In the genomic region with DNA sequence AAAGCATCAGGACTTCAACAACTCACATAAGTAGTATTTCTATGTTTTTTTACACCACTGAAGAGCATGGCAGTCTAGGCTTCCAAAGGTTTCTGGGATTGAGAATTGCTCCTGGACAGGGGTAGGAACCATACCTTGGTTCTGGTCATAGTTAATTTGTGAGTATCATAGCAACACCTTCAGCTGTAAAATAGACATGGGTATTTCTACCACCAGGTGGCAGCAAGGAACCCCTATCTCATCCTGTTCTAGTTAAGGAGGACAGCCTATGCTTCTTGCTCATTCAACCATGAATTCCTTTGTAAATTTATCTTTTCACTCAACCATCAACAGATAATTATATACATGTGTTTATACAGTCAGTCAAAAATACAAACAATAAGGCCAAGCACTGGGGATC, we compare ENCODE assay signal across 20 mouse cellular contexts. TPM values are rescaled to one million over a fixed set of nuclear protein-coding genes. Genes with fewer than 3 reads are reported as not detected.
A peak's percentile ranks its signal among the peaks of the same experiment; 100 is the strongest.
DNase-seq lines count a peak whose midpoint lies in the region; ATAC-seq and TF ChIP-seq lines count a peak whose summit lies in the region.
"Had no signal": no experiment of that assay in that cellular context is flagged by ENCODE, and none has a peak within 500 bp of the region (broad histone marks: within the 10 kb centered on the region; RNA-seq: fewer than 3 reads in every experiment).

No protein-coding gene starts in this region.

- H3K9ac ChIP-seq in liver, adult 2 months (ENCODE audit: low read depth, low read length): no peak overlapping the region
- no peak overlapping the region for H3K9ac ChIP-seq in liver, embryonic 12.5 days
- H3K9ac ChIP-seq in midbrain, embryonic 15.5 days: no peak overlapping the region
- H3K9ac ChIP-seq: forebrain, embryonic 13.5 days had no signal

- TF ChIP-seq CTCF in liver, adult 2 months (IDR thresholded peaks at IDR 0.05; ENCODE audit: low read depth, low read length): no peak

- TF ChIP-seq POLR2A in liver, adult 2 months (IDR thresholded peaks at IDR 0.05; ENCODE audit: extremely low read depth, insufficient read depth, low read length): no peak

- H3K4me2 ChIP-seq in liver, embryonic 12.5 days: no peak overlapping the region
- H3K4me2 ChIP-seq in midbrain, embryonic 15.5 days: no peak overlapping the region
- H3K4me2 ChIP-seq: forebrain, embryonic 13.5 days; liver, embryonic 11.5 days had no signal

- DNase-seq in embryo, embryonic 10.5 days (ENCODE audit: low spot score): peak; percentile 2
- DNase-seq in embryo, embryonic 11 days: no peak
- DNase-seq in liver, adult 2 months (ENCODE audit: extremely low read depth, low read depth, low spot score): peak; percentile 20
- peak; percentile 38 for DNase-seq in NIH3T3 (ENCODE audit: low read depth)
- DNase-seq in left cerebral cortex, postnatal 36 days (ENCODE audit: low spot score in 2 of 2): no peak
- DNase-seq: cerebellum, postnatal 14 days; heart, postnatal 14 days had no signal

- no peak overlapping the region for H3K27ac ChIP-seq in liver, adult 2 months (replicated peaks; ENCODE audit: insufficient read depth, low read depth, low read length)
- no peak overlapping the region for H3K27ac ChIP-seq in liver, embryonic 12.5 days
- H3K27ac ChIP-seq in midbrain, embryonic 15.5 days: no peak overlapping the region
- H3K27ac ChIP-seq: forebrain, embryonic 13.5 days had no signal

- no peak overlapping the region for H3K4me3 ChIP-seq in liver, adult 2 months (ENCODE audit: insufficient read depth, low read depth, low read length)
- no peak overlapping the region for H3K4me3 ChIP-seq in liver, embryonic 12.5 days
- no peak overlapping the region for H3K4me3 ChIP-seq in midbrain, embryonic 15.5 days
- H3K4me3 ChIP-seq: forebrain, embryonic 13.5 days; myocyte had no signal

- no peaks in the 10 kb centered on the region for H3K4me1 ChIP-seq in liver, adult 2 months (ENCODE audit: control insufficient read depth, insufficient read depth, low read length)
- no peaks in the 10 kb centered on the region for H3K4me1 ChIP-seq in liver, embryonic 12.5 days
- no peaks in the 10 kb centered on the region for H3K4me1 ChIP-seq in midbrain, embryonic 15.5 days
- H3K4me1 ChIP-seq: forebrain, embryonic 13.5 days had no signal

- H3K27me3 ChIP-seq in liver, adult 2 months (ENCODE audit: control insufficient read depth, insufficient read depth, low read length): no peaks in the 10 kb centered on the region
- H3K27me3 ChIP-seq in liver, embryonic 12.5 days (replicated peaks): no peaks in the 10 kb centered on the region
- no peaks in the 10 kb centered on the region for H3K27me3 ChIP-seq in midbrain, embryonic 15.5 days (replicated peaks)
- H3K27me3 ChIP-seq: forebrain, embryonic 13.5 days had no signal

- no peaks in the 10 kb centered on the region for H3K36me3 ChIP-seq in liver, adult 2 months (ENCODE audit: control insufficient read depth, insufficient read depth, low read length)
- H3K36me3 ChIP-seq in liver, embryonic 12.5 days: no peaks in the 10 kb centered on the region
- H3K36me3 ChIP-seq in midbrain, embryonic 15.5 days (replicated peaks): no peaks in the 10 kb centered on the region

- H3K79me2 ChIP-seq in liver, adult 2 months (ENCODE audit: control insufficient read depth, insufficient read depth, low read length): no peaks in the 10 kb centered on the region

- intact Hi-C loops in left cerebral cortex, postnatal 36 days (cut with DNase I): no loop called here

- H3K9me3 ChIP-seq in liver, embryonic 12.5 days (replicated peaks): peaks cover 15% of the 10 kb centered on the region
- peaks cover 40% of the 10 kb centered on the region for H3K9me3 ChIP-seq in midbrain, embryonic 15.5 days

- ATAC-seq in liver, embryonic 12.5 days: no peak
- peak; percentile 76 for ATAC-seq in megakaryocyte progenitor cell, adult 5-6 weeks (replicated peaks; ENCODE audit: poor library complexity)
- ATAC-seq in midbrain, embryonic 15.5 days (replicated peaks): no peak
- ATAC-seq: forebrain, embryonic 13.5 days had no signal

RNA-seq across cellular contexts. Expression of a gene that starts 5.1 kb away (rescaled TPM):
- total RNA-seq in liver, adult 2 months (2014; rRNA removed): not detected in 2 replicates
- not detected in 2 replicates for polyA plus RNA-seq in liver, adult 2 months (2012; rRNA removed)
- not detected in 2 replicates for polyA plus RNA-seq in liver, embryonic 12.5 days (2016; fragmentation: Nextera tagmentation; extraction: Ambion mirVana)
- total RNA-seq in megakaryocyte progenitor cell, adult 5-6 weeks (2015): not detected in 2 replicates
- not detected in 2 replicates for total RNA-seq in megakaryocyte progenitor cell, adult 5-6 weeks (2017)
- polyA plus RNA-seq in midbrain, embryonic 15.5 days (2015; fragmentation: Nextera tagmentation; extraction: Ambion mirVana): not detected in 2 replicates
- not detected for total RNA-seq in left cerebral cortex, postnatal 36 days (2021)
- total RNA-seq: heart, postnatal 14 days; left cerebral cortex, adult 18-20 months had no signal
- polyA plus RNA-seq: C2C12; embryonic facial prominence, embryonic 14.5 days; forebrain, embryonic 13.5 days; gonadal fat pad, adult 2 months; intestine, embryonic 14.5 days; liver, embryonic 11.5 days; myocyte; small intestine, adult 2 months had no signal

RNA-seq across cellular contexts. Expression of a gene that starts 40.2 kb away (rescaled TPM):
- not detected in 2 replicates for total RNA-seq in liver, adult 2 months (2014; rRNA removed)
- not detected in 2 replicates for polyA plus RNA-seq in liver, adult 2 months (2012; rRNA removed)
- not detected in 2 replicates for polyA plus RNA-seq in liver, embryonic 12.5 days (2016; fragmentation: Nextera tagmentation; extraction: Ambion mirVana)
- not detected in 2 replicates for total RNA-seq in megakaryocyte progenitor cell, adult 5-6 weeks (2015)
- not detected in 2 replicates for total RNA-seq in megakaryocyte progenitor cell, adult 5-6 weeks (2017)
- not detected in 2 replicates for polyA plus RNA-seq in midbrain, embryonic 15.5 days (2015; fragmentation: Nextera tagmentation; extraction: Ambion mirVana)
- total RNA-seq in left cerebral cortex, postnatal 36 days (2021): not detected
- total RNA-seq: heart, postnatal 14 days; left cerebral cortex, adult 18-20 months had no signal
- polyA plus RNA-seq: C2C12; embryonic facial prominence, embryonic 14.5 days; forebrain, embryonic 13.5 days; gonadal fat pad, adult 2 months; intestine, embryonic 14.5 days; liver, embryonic 11.5 days; myocyte; small intestine, adult 2 months; testis, adult 2 months had no signal

RNA-seq across cellular contexts. Expression of a gene that starts 53.7 kb away (rescaled TPM):
- total RNA-seq in liver, adult 2 months (2014; rRNA removed): not detected in 2 replicates
- not detected in 2 replicates for polyA plus RNA-seq in liver, adult 2 months (2012; rRNA removed)
- polyA plus RNA-seq in liver, embryonic 12.5 days (2016; fragmentation: Nextera tagmentation; extraction: Ambion mirVana): not detected in 2 replicates
- not detected in 2 replicates for total RNA-seq in megakaryocyte progenitor cell, adult 5-6 weeks (2015)
- total RNA-seq in megakaryocyte progenitor cell, adult 5-6 weeks (2017): not detected in 2 replicates
- not detected in 2 replicates for polyA plus RNA-seq in midbrain, embryonic 15.5 days (2015; fragmentation: Nextera tagmentation; extraction: Ambion mirVana)
- total RNA-seq in left cerebral cortex, postnatal 36 days (2021): not detected
- total RNA-seq: heart, postnatal 14 days; left cerebral cortex, adult 18-20 months had no signal
- polyA plus RNA-seq: C2C12; embryonic facial prominence, embryonic 14.5 days; forebrain, embryonic 13.5 days; gonadal fat pad, adult 2 months; intestine, embryonic 14.5 days; liver, embryonic 11.5 days; myocyte; small intestine, adult 2 months; testis, adult 2 months had no signal

Comparison
In these comparisons a context has a peak if more than half of its experiments do, and no peak if none do; other contexts are left out.
1. DNase-seq: peak in embryo, embryonic 10.5 days (single experiment), liver, adult 2 months (single experiment) and NIH3T3 (single experiment); none in embryo, embryonic 11 days (single experiment) and left cerebral cortex, postnatal 36 days (0 of 2).